ENCODE assay signal across 10 mouse cellular contexts in the genomic region with DNA sequence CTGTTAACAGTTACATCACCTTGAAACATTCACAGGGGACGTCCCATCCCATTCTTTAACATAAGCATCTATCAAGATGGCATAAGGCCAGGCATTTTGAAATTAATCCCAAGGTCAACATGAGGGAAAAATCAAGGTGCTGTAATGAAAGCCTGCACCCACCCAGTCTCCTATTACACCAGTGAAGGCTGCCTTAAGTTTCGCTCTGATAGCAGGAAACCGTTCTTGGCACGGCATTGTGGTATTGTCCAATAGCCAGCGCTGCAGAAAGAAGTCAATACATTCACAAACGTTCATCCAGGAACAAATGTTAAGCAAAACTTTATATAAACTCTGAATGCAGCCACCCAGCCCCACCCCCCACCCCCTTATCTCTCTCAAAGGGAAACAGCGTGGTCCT. TPM values are rescaled to one million over a fixed set of nuclear protein-coding genes. Genes with fewer than 3 reads are reported as not detected.
A peak's percentile ranks its signal among the peaks of the same experiment; 100 is the strongest.
DNase-seq lines count a peak whose midpoint lies in the region; ATAC-seq and TF ChIP-seq lines count a peak whose summit lies in the region.
"Had no signal": no experiment of that assay in that cellular context is flagged by ENCODE, and none has a peak within 500 bp of the region (broad histone marks: within the 10 kb centered on the region; RNA-seq: fewer than 3 reads in every experiment).

No protein-coding gene starts in this region.

- no peak overlapping the region for H3K4me3 ChIP-seq in intestine, embryonic 14.5 days (ENCODE audit: low read depth, low read length)
- H3K4me3 ChIP-seq in intestine, embryonic 15.5 days (replicated peaks), result no peak overlapping the region
- H3K4me3 ChIP-seq in embryonic fibroblast, embryonic 13.5 days (ENCODE audit: insufficient read depth, low read length), result no peak overlapping the region
- H3K4me3 ChIP-seq in kidney, embryonic 15.5 days (replicated peaks), result no peak overlapping the region

- no peaks in the 10 kb centered on the region for H3K27me3 ChIP-seq in intestine, embryonic 14.5 days (replicated peaks; ENCODE audit: control insufficient read depth, insufficient read depth, low read length)
- no peaks in the 10 kb centered on the region for H3K27me3 ChIP-seq in intestine, embryonic 15.5 days (replicated peaks)
- no peaks in the 10 kb centered on the region for H3K27me3 ChIP-seq in kidney, embryonic 15.5 days

- WGBS in intestine, embryonic 14.5 days, result 32% methylated on average over 7 of the region's 7 CpGs
- 25% methylated on average over 7 of the region's 7 CpGs for WGBS in intestine, embryonic 15.5 days
- 28% methylated on average over 7 of the region's 7 CpGs for WGBS in kidney, embryonic 15.5 days

- no peaks in the 10 kb centered on the region for H3K36me3 ChIP-seq in intestine, embryonic 14.5 days (ENCODE audit: control insufficient read depth, insufficient read depth, low read length)
- no peaks in the 10 kb centered on the region for H3K36me3 ChIP-seq in intestine, embryonic 15.5 days
- H3K36me3 ChIP-seq in kidney, embryonic 15.5 days, result no peaks in the 10 kb centered on the region

- peaks cover 14% of the 10 kb centered on the region for H3K4me1 ChIP-seq in intestine, embryonic 14.5 days (replicated peaks; ENCODE audit: control insufficient read depth, insufficient read depth, low read length)
- 0 out of 2 replicates have a peak, but pooled peaks cover 14% of the 10 kb centered on the region for H3K4me1 ChIP-seq in intestine, embryonic 15.5 days (replicated peaks)
- peaks cover 26% of the 10 kb centered on the region for H3K4me1 ChIP-seq in embryonic fibroblast, embryonic 13.5 days (ENCODE audit: control insufficient read depth, insufficient read depth, low read length)
- H3K4me1 ChIP-seq in kidney, embryonic 15.5 days, result peaks cover 53% of the 10 kb centered on the region

- no peak overlapping the region for H3K27ac ChIP-seq in intestine, embryonic 14.5 days (ENCODE audit: low read depth)
- no peak overlapping the region for H3K27ac ChIP-seq in intestine, embryonic 15.5 days
- H3K27ac ChIP-seq in embryonic fibroblast, embryonic 13.5 days (ENCODE audit: insufficient read depth, low read length), result peak overlapping the region; percentile 59
- peak overlapping the region; percentile 59 for H3K27ac ChIP-seq in kidney, embryonic 15.5 days

- DNase-seq in intestine, embryonic 14.5 days (ENCODE audit: low spot score), result no peak
- DNase-seq in lung, postnatal 4 days, result peak; percentile 58 to 74
- no peak for DNase-seq in left cerebral cortex, adult 11 months (ENCODE audit: low spot score)
- DNase-seq in urinary bladder, postnatal 25 days (ENCODE audit: low spot score), result no peak
- no peak for DNase-seq in frontal cortex, postnatal 10 days (ENCODE audit: low spot score in 2 of 2)
- DNase-seq: left cerebral cortex, postnatal 4 days; right cerebral cortex, postnatal 25 days had no signal

- H3K4me2 ChIP-seq in intestine, embryonic 14.5 days (ENCODE audit: low read length), result 0 out of 2 replicates have a peak overlapping the region, but pooled peaks have one; percentile 2
- H3K4me2 ChIP-seq in intestine, embryonic 15.5 days (replicated peaks), result no peak overlapping the region
- H3K4me2 ChIP-seq in kidney, embryonic 15.5 days, result peak overlapping the region; percentile 14

- TF ChIP-seq CTCF in embryonic fibroblast, embryonic 13.5 days (IDR thresholded peaks at IDR 0.05; ENCODE audit: borderline replicate concordance, insufficient read depth, low read length), result no peak

- ATAC-seq in intestine, embryonic 14.5 days (replicated peaks; ENCODE audit: low FRiP score, low TSS enrichment, low read depth), result no peak
- ATAC-seq in intestine, embryonic 15.5 days, result no peak
- ATAC-seq in kidney, embryonic 15.5 days (replicated peaks; ENCODE audit: low FRiP score), result no peak

- no peaks in the 10 kb centered on the region for H3K9me3 ChIP-seq in intestine, embryonic 14.5 days (ENCODE audit: control insufficient read depth, low read length)
- H3K9me3 ChIP-seq in intestine, embryonic 15.5 days, result no peaks in the 10 kb centered on the region
- H3K9me3 ChIP-seq in kidney, embryonic 15.5 days (replicated peaks), result no peaks in the 10 kb centered on the region

- H3K9ac ChIP-seq in intestine, embryonic 14.5 days (ENCODE audit: low read length), result no peak overlapping the region
- H3K9ac ChIP-seq in intestine, embryonic 15.5 days, result no peak overlapping the region
- H3K9ac ChIP-seq in kidney, embryonic 15.5 days, result no peak overlapping the region

- no peak for TF ChIP-seq POLR2A in embryonic fibroblast, embryonic 13.5 days (IDR thresholded peaks at IDR 0.05; ENCODE audit: low read depth, low read length)

RNA-seq across cellular contexts. Expression of a gene that starts 15.4 kb away (rescaled TPM):
- 35.8 and 39.3 TPM in 2 replicates for polyA plus RNA-seq in intestine, embryonic 14.5 days (2014; fragmentation: Nextera tagmentation; extraction: Ambion mirVana)
- polyA plus RNA-seq in intestine, embryonic 15.5 days (2015; fragmentation: Nextera tagmentation; extraction: Ambion mirVana), result 32.0 and 35.4 TPM in 2 replicates
- 71.9 and 88.0 TPM in 2 replicates for polyA plus RNA-seq in embryonic fibroblast, embryonic 13.5 days (2011; ENCODE audit: insufficient read length, low read depth, missing spikeins)
- polyA plus RNA-seq in kidney, embryonic 15.5 days (2015; fragmentation: Nextera tagmentation; extraction: Ambion mirVana), result 57.5 and 65.4 TPM in 2 replicates

Comparison
In these comparisons a context has a peak if more than half of its experiments do, and no peak if none do; other contexts are left out.
1. DNase-seq: peak in lung, postnatal 4 days (2 of 2); none in intestine, embryonic 14.5 days (single experiment), left cerebral cortex, adult 11 months (single experiment), urinary bladder, postnatal 25 days (single experiment) and frontal cortex, postnatal 10 days (0 of 2).
2. H3K27ac ChIP-seq: peak in embryonic fibroblast, embryonic 13.5 days (single experiment) and kidney, embryonic 15.5 days (single experiment); none in intestine, embryonic 14.5 days (single experiment) and intestine, embryonic 15.5 days (single experiment).